Mouse (Mus musculus): ENCODE results near the gene Btd. TPM values are rescaled to one million over a fixed set of nuclear protein-coding genes. Genes with fewer than 3 reads are reported as not detected.

Btd gene
- polyA plus RNA-seq, 1 experiment from 2014 or later = 8.8 TPM

GRCm38 (mm10) chr14:31696206-31696984 is 55.6 kb downstream of the Btd start:
- Histone ChIP-seq H3K27ac (no peak overlapping the region), H3K9me3 (replicated peaks) (no peaks in the 10 kb centered on the region)

GRCm38 (mm10) chr14:31696985-31697303 is 56.1 kb downstream of the Btd start:
- Histone ChIP-seq H3K9ac (no peak overlapping the region), H3K36me3 (peaks cover 33% of the 10 kb centered on the region), H3K27ac (no peak overlapping the region), H3K4me1 (no peaks in the 10 kb centered on the region), H3K27me3 (replicated peaks) (no peaks in the 10 kb centered on the region), H3K9me3 (replicated peaks) (no peaks in the 10 kb centered on the region), H3K4me2 (no peak overlapping the region), H3K4me3 (no peak overlapping the region)
- no peak for ATAC-seq
- 72% methylated on average over 3 of the region's 3 CpGs for WGBS (ENCODE audit: insufficient replicate concordance)

More at GRCm38 (mm10) chr14:31696206-31696984, 55.6 kb downstream of the Btd start:
- Histone ChIP-seq H3K36me3 (peaks cover 28% of the 10 kb centered on the region), H3K4me2 (no peak overlapping the region), H3K4me3 (no peak overlapping the region), H3K4me1 (no peaks in the 10 kb centered on the region), H3K27me3 (replicated peaks) (no peaks in the 10 kb centered on the region), H3K9ac (no peak overlapping the region)
- WGBS (ENCODE audit: insufficient replicate concordance) = 73% methylated on average over 9 of the region's 9 CpGs
- no peak for ATAC-seq

GRCm38 (mm10) chr14:31697346-31697745 is 56.5 kb downstream of the Btd start:
- H3K9me3 ChIP-seq (replicated peaks) = no peaks in the 10 kb centered on the region
- H3K4me1 ChIP-seq = no peaks in the 10 kb centered on the region
- no peak overlapping the region for H3K27ac ChIP-seq
- no peak overlapping the region for H3K4me2 ChIP-seq
- no peak overlapping the region for H3K9ac ChIP-seq
- 79% methylated on average over 3 of the region's 3 CpGs for WGBS (ENCODE audit: insufficient replicate concordance)
- no peaks in the 10 kb centered on the region for H3K27me3 ChIP-seq (replicated peaks)
- no peak for ATAC-seq
- no peak overlapping the region for H3K4me3 ChIP-seq
- H3K36me3 ChIP-seq = peaks cover 37% of the 10 kb centered on the region

- H3K9me3 ChIP-seq (replicated peaks) = no peaks in the 10 kb centered on the region
- no peaks in the 10 kb centered on the region for H3K27me3 ChIP-seq (replicated peaks)
- ATAC-seq = no peak
- no peak overlapping the region for H3K4me3 ChIP-seq
- peaks cover 41% of the 10 kb centered on the region for H3K36me3 ChIP-seq
- 73% methylated on average over 4 of the region's 4 CpGs for WGBS (ENCODE audit: insufficient replicate concordance)
- H3K4me1 ChIP-seq = no peaks in the 10 kb centered on the region
- H3K9ac ChIP-seq = no peak overlapping the region
- no peak overlapping the region for H3K27ac ChIP-seq
- H3K4me2 ChIP-seq = no peak overlapping the region
Measured at GRCm38 (mm10) chr14:31697755-31698154, 56.9 kb downstream of the Btd start.

- H3K9ac ChIP-seq = no peak overlapping the region
- no peak overlapping the region for H3K27ac ChIP-seq
- no peak for ATAC-seq
- no peak overlapping the region for H3K4me3 ChIP-seq
- no peaks in the 10 kb centered on the region for H3K9me3 ChIP-seq (replicated peaks)
- H3K4me2 ChIP-seq = no peak overlapping the region
- H3K4me1 ChIP-seq = no peaks in the 10 kb centered on the region
- no peaks in the 10 kb centered on the region for H3K27me3 ChIP-seq (replicated peaks)
- peaks cover 65% of the 10 kb centered on the region for H3K36me3 ChIP-seq
- 80% methylated on average over 2 of the region's 2 CpGs for WGBS (ENCODE audit: insufficient replicate concordance)
Measured at GRCm38 (mm10) chr14:31700376-31700775, 59.5 kb downstream of the Btd start.

- H3K9ac ChIP-seq = no peak overlapping the region
- H3K4me3 ChIP-seq = no peak overlapping the region
- no peaks in the 10 kb centered on the region for H3K27me3 ChIP-seq (replicated peaks)
- H3K36me3 ChIP-seq = peaks cover 54% of the 10 kb centered on the region
- H3K4me2 ChIP-seq = no peak overlapping the region
- H3K4me1 ChIP-seq = peaks cover 27% of the 10 kb centered on the region
- peak; percentile 81 for ATAC-seq
- 31% methylated on average over 1 of the region's 1 CpGs for WGBS (ENCODE audit: insufficient replicate concordance)
- H3K27ac ChIP-seq = no peak overlapping the region
- no peaks in the 10 kb centered on the region for H3K9me3 ChIP-seq (replicated peaks)
Measured at GRCm38 (mm10) chr14:31709343-31709742, 68.5 kb downstream of the Btd start.

- H3K36me3 ChIP-seq = peaks cover 69% of the 10 kb centered on the region
- no peaks in the 10 kb centered on the region for H3K27me3 ChIP-seq (replicated peaks)
- no peak overlapping the region for H3K27ac ChIP-seq
- H3K9ac ChIP-seq = no peak overlapping the region
- H3K4me1 ChIP-seq = peaks cover 48% of the 10 kb centered on the region
- 0 out of 2 replicates have a peak overlapping the region, but pooled peaks have one; percentile 14 for H3K4me2 ChIP-seq
- peak; percentile 51; the same call in 1 of the 2 replicates for ATAC-seq
- no peaks in the 10 kb centered on the region for H3K9me3 ChIP-seq (replicated peaks)
- no peak overlapping the region for H3K4me3 ChIP-seq
Measured at GRCm38 (mm10) chr14:31715669-31716068, 74.8 kb downstream of the Btd start.

GRCm38 (mm10) chr14:31717360-31717759 is 76.5 kb downstream of the Btd start:
- WGBS (ENCODE audit: insufficient replicate concordance) = 78% methylated on average over 5 of the region's 5 CpGs

More at GRCm38 (mm10) chr14:31717360-31717759, 76.5 kb downstream of the Btd start:
- H3K27me3 ChIP-seq (replicated peaks) = no peaks in the 10 kb centered on the region
- peaks cover 46% of the 10 kb centered on the region for H3K4me1 ChIP-seq
- H3K9ac ChIP-seq = no peak overlapping the region
- peak; percentile 49; the same call in 1 of the 2 replicates for ATAC-seq
- H3K36me3 ChIP-seq = peaks cover 67% of the 10 kb centered on the region
- H3K4me2 ChIP-seq = no peak overlapping the region
- no peak overlapping the region for H3K4me3 ChIP-seq
- no peaks in the 10 kb centered on the region for H3K9me3 ChIP-seq (replicated peaks)
- peak overlapping the region; percentile 70 for H3K27ac ChIP-seq

Other genes starting within 250 kb of the Btd start
- 13.8 and 15.1 TPM in 2 replicates for gene Sh3bp5, start 204.9 kb upstream of the Btd start, polyA plus RNA-seq (2016; fragmentation: Nextera tagmentation; extraction: Ambion mirVana)
- gene Eaf1, start 146.6 kb upstream of the Btd start, polyA plus RNA-seq (2016; fragmentation: Nextera tagmentation; extraction: Ambion mirVana) = 41.4 and 44.2 TPM in 2 replicates
- 43.7 and 46.9 TPM in 2 replicates for gene Mettl6, start 146.0 kb upstream of the Btd start, polyA plus RNA-seq (2016; fragmentation: Nextera tagmentation; extraction: Ambion mirVana)
- gene Colq, start 49.7 kb upstream of the Btd start, polyA plus RNA-seq (2016; fragmentation: Nextera tagmentation; extraction: Ambion mirVana) = 0.05 and 0.22 TPM in 2 replicates
- gene Gm49387, start 150 bp upstream of the Btd start, polyA plus RNA-seq (2016; fragmentation: Nextera tagmentation; extraction: Ambion mirVana) = 0.37 and 1.3 TPM in 2 replicates
- gene Hacl1, start 258 bp downstream of the Btd start, polyA plus RNA-seq (2016; fragmentation: Nextera tagmentation; extraction: Ambion mirVana) = 7.4 and 9.8 TPM in 2 replicates
- gene Ankrd28, start 189.6 kb downstream of the Btd start, polyA plus RNA-seq (2016; fragmentation: Nextera tagmentation; extraction: Ambion mirVana) = 6.2 and 6.6 TPM in 2 replicates

Data from liver, embryonic 12.5 days (tissue).